Mouse (Mus musculus) heart, embryonic 11.5 days (tissue): ENCODE results near the gene Tceal7. TPM values are rescaled to one million over a fixed set of nuclear protein-coding genes. Genes with fewer than 3 reads are reported as not detected.

Source experiments
- ATAC-seq: fragments of 200-750 bp; cut with Nextera tagmentation; replicated peaks from 2 replicates; pipeline ENCODE4 v1.8.0; 2017; ENCODE audit warnings: moderate library complexity; ENCODE audit not compliant: insufficient number of reproducible peaks, low FRiP score, low TSS enrichment
- H3K27ac ChIP-seq: fragments of 300-500 bp; sonication (generic); 2 replicates; pipeline ENCODE4 v1.5.1; 2014; ENCODE audit warnings: mild to moderate bottlenecking, low read depth, low read length
- H3K27me3 ChIP-seq: fragments of 300-500 bp; sonication (generic); 2 replicates; pipeline ENCODE4 v1.6.1; 2014; ENCODE audit warnings: mild to moderate bottlenecking, low read length, mixed read lengths; ENCODE audit not compliant: control insufficient read depth, insufficient read depth
- H3K36me3 ChIP-seq: fragments of 300-500 bp; sonication (generic); 2 replicates; pipeline ENCODE4 v1.6.1; 2014; ENCODE audit warnings: mild to moderate bottlenecking, low read length, moderate library complexity, mixed read lengths; ENCODE audit not compliant: control insufficient read depth, insufficient read depth
- H3K4me1 ChIP-seq: fragments of 300-500 bp; sonication (generic); 2 replicates; pipeline ENCODE4 v1.6.1; 2014; ENCODE audit warnings: low read length; ENCODE audit not compliant: control insufficient read depth, insufficient read depth
- H3K4me2 ChIP-seq: fragments of 300-500 bp; sonication (generic); 2 replicates; pipeline ENCODE4 v1.6.1; 2014; ENCODE audit warnings: mild to moderate bottlenecking, moderate library complexity
- H3K4me3 ChIP-seq: fragments of 300-500 bp; sonication (generic); 2 replicates; pipeline ENCODE4 v1.5.1; 2014; ENCODE audit warnings: low read depth, low read length
- H3K9ac ChIP-seq: fragments of 300-500 bp; sonication (generic); 2 replicates; pipeline ENCODE4 v1.6.1; 2014; ENCODE audit warnings: mild to moderate bottlenecking, low read depth, low read length, moderate library complexity
- H3K9me3 ChIP-seq: fragments of 300-500 bp; sonication (generic); replicated peaks from 2 replicates; pipeline ENCODE4 v1.6.1; 2016; ENCODE audit warnings: low read length; ENCODE audit not compliant: control insufficient read depth
- WGBS: fragments of 180-500 bp; shearing (Covaris S2); extraction: QIAGEN DNeasy Blood & Tissue Kit; methylation state at CpG from one replicate; pipeline ENCODE4 v1.1.7; 2014; ENCODE audit not compliant: insufficient replicate concordance; 5-methylcytosine and 5-hydroxymethylcytosine counted together
- polyA plus RNA-seq: library from polyadenylated mRNA; unstranded; fragments of >200 nt; fragmentation: Nextera tagmentation; extraction: Ambion mirVana; gene quantifications from 2 replicates; pipeline ENCODE4 v1.2.1, GENCODE M21; 2014

Tceal7 gene
- polyA plus RNA-seq, 1 experiment from 2014 or later = 6.6 TPM

DNA sequence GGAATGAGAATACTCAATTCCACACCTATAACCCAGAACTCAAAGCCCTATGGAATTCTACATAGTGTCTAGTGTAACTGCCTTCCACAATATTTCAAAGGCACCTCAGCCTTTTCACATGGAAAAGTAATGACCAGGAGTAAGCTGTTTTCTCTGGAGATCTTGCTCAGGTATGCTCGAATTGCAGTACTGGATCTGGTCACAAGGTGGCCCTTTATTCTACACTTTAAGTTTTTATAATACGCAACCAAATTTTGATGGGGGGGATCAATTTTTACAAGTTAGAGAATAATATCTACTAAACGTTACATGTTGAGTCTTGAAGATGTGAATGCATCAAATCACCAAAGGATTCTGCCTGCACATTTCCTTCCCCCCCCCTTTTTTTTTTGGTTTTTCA, 23.5 kb downstream of the Tceal7 start:
- no peaks in the 10 kb centered on the region for H3K27me3 ChIP-seq
- 51% methylated on average over 3 of the region's 3 CpGs for WGBS
- H3K9me3 ChIP-seq = no peaks in the 10 kb centered on the region
- H3K4me3 ChIP-seq = no peak overlapping the region
- no peak overlapping the region for H3K4me2 ChIP-seq
- no peak overlapping the region for H3K9ac ChIP-seq
- H3K4me1 ChIP-seq = no peaks in the 10 kb centered on the region
- ATAC-seq = no peak
- H3K36me3 ChIP-seq = no peaks in the 10 kb centered on the region
- H3K27ac ChIP-seq = no peak overlapping the region

DNA sequence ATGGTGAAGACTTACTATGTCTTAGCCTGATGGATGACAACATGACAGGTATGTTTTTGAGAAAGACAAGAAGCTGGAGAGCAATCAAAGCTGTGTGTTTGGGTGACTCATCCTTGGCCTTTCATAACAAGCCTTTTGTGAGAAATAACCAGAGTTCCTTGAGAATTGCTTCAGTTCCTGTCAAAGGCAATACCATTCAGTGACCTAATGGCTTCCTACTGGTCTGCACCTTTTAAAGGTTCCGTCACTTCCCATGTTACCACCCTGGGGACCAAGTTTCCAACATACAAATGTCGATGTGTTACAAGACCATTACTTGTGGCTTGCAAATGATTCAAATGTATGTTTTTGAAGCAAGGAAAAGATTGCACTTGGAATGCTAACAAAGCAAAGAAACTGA, 28.6 kb downstream of the Tceal7 start:
- H3K27me3 ChIP-seq = no peaks in the 10 kb centered on the region
- no peak overlapping the region for H3K27ac ChIP-seq
- H3K9me3 ChIP-seq = no peaks in the 10 kb centered on the region
- ATAC-seq = no peak
- WGBS = 75% methylated on average over 2 of the region's 2 CpGs
- no peak overlapping the region for H3K4me2 ChIP-seq
- H3K4me3 ChIP-seq = no peak overlapping the region
- H3K9ac ChIP-seq = no peak overlapping the region
- H3K36me3 ChIP-seq = no peaks in the 10 kb centered on the region
- H3K4me1 ChIP-seq = no peaks in the 10 kb centered on the region

DNA sequence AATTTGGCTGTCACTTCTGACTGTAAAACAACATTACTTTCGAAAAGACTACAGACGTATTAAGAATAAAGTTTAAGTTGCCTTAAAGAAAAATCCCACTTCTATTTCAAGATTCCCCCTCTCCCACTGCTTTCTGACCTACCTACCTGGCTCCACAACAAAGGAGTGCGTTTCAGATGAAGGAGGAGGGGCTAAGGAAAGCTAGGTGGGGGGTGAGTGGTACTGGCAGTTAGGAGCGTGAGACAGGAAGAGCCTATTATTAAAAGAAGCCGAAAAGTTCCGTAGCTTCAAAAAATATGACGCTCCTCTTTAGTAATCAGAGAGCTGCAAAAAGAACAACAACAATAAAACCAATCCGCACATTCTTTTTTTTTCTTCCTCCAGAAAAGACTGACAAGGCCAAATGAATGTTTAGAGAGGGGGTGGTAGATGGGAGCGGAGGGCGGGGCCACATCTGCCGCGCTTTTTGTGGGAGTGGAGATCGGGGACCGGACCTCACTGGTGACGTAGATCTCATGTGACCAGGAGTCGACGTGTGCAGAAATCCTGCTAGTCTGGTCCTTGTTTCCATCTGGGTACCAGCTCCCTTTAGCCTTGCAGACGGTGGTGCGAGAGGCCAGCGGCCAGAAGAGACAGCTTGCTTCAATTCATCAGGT, 30.1 kb downstream of the Tceal7 start, which contains the start of gene Tceal9:
Gene Tceal9 (plus strand): TSS at position 506 of the 656 bp plus-strand sequence.
- WGBS = 15% methylated on average over 20 of the region's 20 CpGs
- ATAC-seq = peak; percentile 93

DNA sequence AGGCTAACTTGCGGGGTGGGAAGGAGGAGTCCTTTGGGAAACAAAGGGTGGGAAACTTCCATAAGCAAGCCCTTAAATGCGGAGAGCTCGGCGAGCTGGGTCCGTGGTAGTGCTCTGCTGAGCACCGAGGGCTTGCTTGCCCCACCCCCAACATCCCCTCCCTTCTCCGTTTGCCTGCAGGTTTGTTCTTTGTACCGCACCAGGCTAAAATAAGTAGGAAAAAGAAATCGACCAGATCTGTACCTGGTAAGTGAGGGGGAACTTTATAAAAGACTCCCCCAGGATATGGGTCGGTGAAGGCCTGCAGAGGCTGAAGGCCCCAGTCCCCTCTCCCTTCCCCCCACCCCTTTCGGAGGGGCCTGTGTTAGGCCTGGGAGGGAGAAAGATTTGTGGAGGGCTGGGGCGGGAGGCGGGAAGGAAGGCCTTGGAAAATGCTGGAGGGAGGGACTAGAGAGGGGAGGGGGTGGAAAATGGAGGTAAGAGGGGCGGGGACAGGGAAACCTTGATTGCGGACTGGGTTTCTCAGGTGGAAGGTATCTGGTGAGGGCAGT, 31.0 kb downstream of the Tceal7 start:
- WGBS = 13% methylated on average over 15 of the region's 15 CpGs
- peak; percentile 58; the same call in 1 of the 2 replicates for ATAC-seq

More for the DNA sequence above, 30.1 kb downstream of the Tceal7 start, which contains the start of gene Tceal9:
- H3K4me2 ChIP-seq = peak within 1 kb of the TSS; percentile 55
- H3K36me3 ChIP-seq = no peaks in the 10 kb centered on the region
- H3K9ac ChIP-seq = peak within 1 kb of the TSS; percentile 86
- H3K4me1 ChIP-seq = no peaks in the 10 kb centered on the region
- peak within 1 kb of the TSS; percentile 82 for H3K27ac ChIP-seq
- H3K4me3 ChIP-seq = peak within 1 kb of the TSS; percentile 59
- no peaks in the 10 kb centered on the region for H3K27me3 ChIP-seq
- H3K9me3 ChIP-seq = no peaks in the 10 kb centered on the region

DNA sequence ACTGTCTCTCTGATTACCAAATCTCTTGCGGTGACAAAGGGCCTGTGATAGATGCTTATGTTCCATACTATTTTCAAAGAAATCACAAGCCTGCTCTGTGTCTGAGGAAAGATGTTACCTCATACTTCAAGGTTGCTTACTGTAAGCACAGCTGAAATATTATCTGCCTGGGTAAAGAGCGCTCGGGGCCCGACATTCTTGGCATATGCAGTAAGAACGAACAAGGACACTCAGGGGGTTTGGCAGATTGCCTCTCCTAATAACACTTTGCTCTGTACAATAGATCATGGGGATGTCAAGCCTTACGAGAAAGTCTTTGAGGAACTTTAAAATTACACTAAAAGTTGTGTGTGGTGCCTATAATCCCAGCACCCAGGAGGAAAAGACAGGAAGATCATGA, 34.2 kb downstream of the Tceal7 start:
- Histone ChIP-seq H3K9me3 (no peaks in the 10 kb centered on the region), H3K4me1 (no peaks in the 10 kb centered on the region), H3K9ac (no peak overlapping the region), H3K27ac (no peak overlapping the region), H3K36me3 (no peaks in the 10 kb centered on the region), H3K4me3 (no peak overlapping the region), H3K27me3 (no peaks in the 10 kb centered on the region), H3K4me2 (no peak overlapping the region)
- 46% methylated on average over 6 of the region's 6 CpGs for WGBS
- no peak for ATAC-seq

More for the DNA sequence above, 31.0 kb downstream of the Tceal7 start:
- H3K27ac ChIP-seq = peak overlapping the region; percentile 82
- H3K9ac ChIP-seq = peak overlapping the region; percentile 86
- H3K9me3 ChIP-seq = no peaks in the 10 kb centered on the region
- peak overlapping the region; percentile 55 for H3K4me2 ChIP-seq
- no peaks in the 10 kb centered on the region for H3K4me1 ChIP-seq
- H3K4me3 ChIP-seq = peak overlapping the region; percentile 59
- H3K36me3 ChIP-seq = no peaks in the 10 kb centered on the region
- no peaks in the 10 kb centered on the region for H3K27me3 ChIP-seq

DNA sequence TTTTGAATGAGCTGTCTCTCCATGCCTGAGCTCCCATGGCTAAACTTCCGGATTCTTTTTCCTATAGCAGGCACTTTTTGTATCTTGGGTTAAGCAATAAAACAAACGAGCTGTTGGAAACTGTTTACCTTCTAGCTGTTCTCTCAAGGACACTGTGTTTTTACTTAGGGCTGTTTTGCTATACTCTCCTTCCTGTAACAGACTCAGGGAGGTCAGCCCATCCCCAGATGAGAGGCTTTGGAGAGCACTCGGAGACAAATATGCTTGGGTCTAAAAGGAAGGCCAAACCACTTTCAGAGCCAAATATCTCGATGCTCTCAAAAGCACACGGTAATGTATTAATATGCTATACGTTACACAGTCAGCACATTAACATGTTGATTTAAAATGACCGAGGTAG, 35.1 kb downstream of the Tceal7 start:
- Histone ChIP-seq H3K27ac (no peak overlapping the region), H3K4me2 (no peak overlapping the region), H3K4me3 (no peak overlapping the region), H3K9me3 (no peaks in the 10 kb centered on the region), H3K4me1 (no peaks in the 10 kb centered on the region), H3K9ac (no peak overlapping the region), H3K36me3 (no peaks in the 10 kb centered on the region), H3K27me3 (no peaks in the 10 kb centered on the region)
- no peak for ATAC-seq
- 65% methylated on average over 7 of the region's 7 CpGs for WGBS

DNA sequence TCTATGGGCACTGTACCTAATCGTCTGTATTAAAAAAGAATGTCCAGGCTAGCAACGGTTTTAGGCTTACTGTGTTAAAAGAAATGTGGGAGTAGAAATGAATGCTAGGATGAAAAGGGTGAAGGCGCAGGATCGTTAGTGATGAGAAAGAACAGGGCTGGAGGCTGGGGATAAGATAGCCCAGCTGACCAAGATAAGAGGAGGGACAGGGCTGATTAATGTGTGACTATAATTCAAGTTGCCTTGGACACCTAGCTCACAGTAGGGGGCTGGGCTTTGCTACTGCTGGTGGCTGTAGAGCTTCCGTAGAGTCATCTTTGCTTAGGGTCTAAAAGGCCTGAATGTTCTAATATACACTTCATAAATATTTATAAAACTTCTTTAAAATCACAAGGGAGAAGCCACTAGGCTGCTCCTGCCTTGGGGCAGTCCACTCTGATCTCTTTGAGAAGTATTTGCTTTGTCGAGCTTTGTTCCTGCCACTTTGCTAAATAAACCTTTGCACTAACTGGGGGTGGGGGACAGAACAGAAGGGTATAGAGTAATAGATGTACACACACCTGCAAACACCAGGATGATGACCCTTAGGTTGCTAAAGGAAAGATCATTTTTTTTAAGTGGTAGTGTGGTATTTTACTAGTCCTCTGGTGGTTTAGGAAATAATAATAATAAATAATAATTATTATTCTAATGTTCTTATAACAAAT, 37.6 kb downstream of the Tceal7 start:
- H3K9me3 ChIP-seq = no peaks in the 10 kb centered on the region
- no peaks in the 10 kb centered on the region for H3K36me3 ChIP-seq
- no peak overlapping the region for H3K4me3 ChIP-seq
- H3K9ac ChIP-seq = no peak overlapping the region
- no peak; the same call in 1 of the 2 replicates for ATAC-seq
- no peaks in the 10 kb centered on the region for H3K27me3 ChIP-seq
- 36% methylated on average over 6 of the region's 6 CpGs for WGBS
- H3K27ac ChIP-seq = no peak overlapping the region
- no peak overlapping the region for H3K4me2 ChIP-seq
- H3K4me1 ChIP-seq = no peaks in the 10 kb centered on the region

DNA sequence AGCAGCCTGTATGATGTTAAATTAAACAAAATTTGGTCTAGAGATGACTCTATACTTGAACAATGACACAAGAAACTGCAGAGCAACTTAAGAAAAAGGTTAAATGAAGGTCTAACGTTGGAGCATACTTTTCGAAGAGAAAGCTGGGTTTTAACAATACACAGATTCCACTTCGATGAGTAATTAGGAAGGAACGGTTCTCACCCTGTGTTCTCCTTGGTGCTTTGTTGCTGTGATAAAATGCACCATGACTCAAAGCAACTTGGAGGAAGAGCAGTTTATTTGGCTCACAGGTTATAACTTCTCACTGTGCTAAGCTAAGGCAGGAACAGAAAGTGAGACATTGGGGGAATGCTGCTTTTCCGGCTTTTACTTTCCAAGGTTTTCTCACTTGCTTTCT, 53.1 kb downstream of the Tceal7 start:
- Histone ChIP-seq H3K9me3 (no peaks in the 10 kb centered on the region), H3K36me3 (no peaks in the 10 kb centered on the region), H3K4me2 (no peak overlapping the region), H3K27me3 (no peaks in the 10 kb centered on the region), H3K4me1 (no peaks in the 10 kb centered on the region), H3K4me3 (no peak overlapping the region), H3K27ac (no peak overlapping the region), H3K9ac (no peak overlapping the region)
- ATAC-seq = no peak
- WGBS = 66% methylated on average over 5 of the region's 5 CpGs
